Mouse (Mus musculus) urinary bladder, postnatal 14 days (tissue): Measurements from ENCODE around the gene Rapgef5.
A peak's percentile ranks its signal among the peaks of the same experiment; 100 is the strongest.

Source experiments
- DNase-seq: peaks from one replicate; pipeline ENCODE4 v3.0.0; 2021; ENCODE audit warnings: low spot score

Rapgef5 gene

DNA sequence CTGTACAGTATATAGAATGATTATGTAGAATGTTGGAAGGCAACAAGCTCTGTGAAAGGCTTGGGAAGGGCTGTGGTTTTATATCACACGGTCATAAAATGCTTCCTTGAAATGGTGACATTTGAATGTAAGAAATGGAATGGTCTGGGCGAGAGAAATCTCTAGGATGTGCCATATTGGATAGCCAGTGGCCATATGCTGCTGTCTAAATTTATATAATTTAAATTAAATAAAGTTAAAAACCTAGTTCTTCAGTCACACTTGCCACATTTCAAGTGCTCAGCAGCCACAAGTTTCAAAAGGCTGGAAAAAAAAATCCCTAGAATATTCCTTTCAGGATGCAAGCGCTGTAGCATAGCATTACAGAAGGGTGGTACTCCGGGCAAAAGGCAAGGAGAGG lies 14.8 kb downstream of the Rapgef5 start:
- DNase-seq = no peak

DNA sequence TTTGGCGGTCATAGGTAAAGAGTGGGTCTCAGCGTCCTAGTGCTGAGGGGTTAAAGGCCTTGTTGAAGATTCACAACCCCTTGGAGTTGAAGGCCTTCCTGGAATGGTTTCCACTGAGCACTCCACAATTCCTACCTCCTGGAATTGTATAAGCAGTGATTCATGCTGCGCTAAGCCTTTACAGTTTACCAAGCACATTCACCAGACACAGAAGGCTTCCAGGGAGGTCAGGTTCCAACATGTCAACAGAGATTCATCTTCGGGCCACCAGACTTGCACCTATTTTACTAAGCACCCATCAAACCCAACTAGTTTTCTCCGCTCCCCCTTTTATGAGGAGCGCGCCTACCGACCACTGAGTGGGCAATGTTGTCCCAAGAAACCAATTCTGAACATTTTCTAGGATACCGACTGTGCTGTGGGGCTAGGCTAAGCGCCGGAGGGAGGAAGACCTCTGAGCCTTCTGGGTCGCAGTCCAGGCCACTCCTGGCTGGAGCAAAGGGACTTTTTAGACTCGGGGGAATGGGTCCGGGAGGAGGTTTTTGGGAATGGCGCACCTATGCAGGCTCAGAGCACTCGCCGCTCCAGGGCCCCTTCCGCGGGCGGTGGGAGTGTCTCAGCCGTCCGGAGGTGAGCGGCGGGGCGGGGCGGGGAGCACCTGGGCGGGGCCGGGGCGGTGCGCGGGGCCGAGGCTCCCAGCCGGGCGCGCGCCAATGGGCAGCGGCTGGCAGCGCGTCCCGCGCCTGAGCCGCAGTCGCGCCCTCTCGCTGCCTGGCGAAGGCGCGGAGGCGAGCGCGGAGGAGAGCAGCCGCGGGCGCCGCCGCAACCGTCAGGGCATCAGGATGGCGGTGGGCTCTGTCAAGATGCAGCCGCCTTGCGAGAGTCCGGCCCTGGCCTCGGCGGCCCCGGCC lies 17.2 kb downstream of the Rapgef5 start:
- peak; percentile 73 for DNase-seq

DNA sequence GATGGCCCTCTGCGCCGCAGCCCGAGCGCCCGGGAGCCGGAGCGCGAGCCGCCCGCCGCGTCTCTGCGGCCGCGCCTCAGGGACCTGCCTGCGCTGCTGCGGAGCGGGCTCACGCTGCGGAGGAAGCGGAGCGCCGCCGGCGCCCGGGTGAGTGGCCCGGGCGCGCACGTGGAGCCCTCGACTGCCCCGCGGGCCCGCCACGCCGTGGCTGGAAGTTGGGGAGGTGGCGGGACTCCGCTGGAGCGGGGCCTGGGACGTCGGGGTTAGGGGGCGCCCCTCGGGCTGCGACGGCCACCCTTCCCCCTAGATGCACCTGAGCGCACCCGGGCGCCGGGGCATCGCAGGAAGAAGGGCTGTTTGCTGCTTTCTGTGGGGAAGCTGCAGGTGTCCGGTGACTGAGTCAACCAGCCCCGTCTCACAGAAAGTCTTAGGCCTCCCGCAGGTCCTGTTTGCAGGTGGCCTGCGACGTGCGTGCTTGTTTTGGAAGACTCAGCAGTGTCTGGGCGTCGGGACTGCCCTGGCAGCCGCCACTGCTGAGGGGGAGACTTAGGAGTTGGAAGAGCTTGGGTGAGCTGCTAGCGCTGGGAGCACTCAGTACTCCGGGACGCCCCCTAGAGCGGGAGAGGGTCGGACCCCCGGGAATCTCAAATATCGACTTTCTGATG lies 17.9 kb downstream of the Rapgef5 start:
- peak; percentile 35 for DNase-seq

DNA sequence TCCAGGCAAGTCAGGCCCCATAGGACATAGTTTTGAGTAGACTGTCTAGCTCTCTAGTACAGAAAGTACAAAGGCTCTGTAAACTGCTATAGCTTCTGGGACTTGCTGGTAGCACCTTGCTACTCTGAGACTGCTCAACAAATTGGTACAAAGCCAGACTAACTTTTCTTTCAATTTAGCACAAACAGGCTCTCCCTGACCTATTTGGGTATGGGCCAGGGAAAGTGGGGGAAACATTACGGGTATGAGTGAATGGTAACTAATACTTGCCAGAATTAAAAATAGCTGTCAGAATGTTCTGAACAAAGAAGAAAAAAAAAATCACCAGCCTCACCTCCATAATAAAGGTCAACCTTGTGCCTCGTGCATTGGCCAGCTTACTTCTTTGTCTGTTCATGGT lies 24.1 kb downstream of the Rapgef5 start:
- no peak for DNase-seq

DNA sequence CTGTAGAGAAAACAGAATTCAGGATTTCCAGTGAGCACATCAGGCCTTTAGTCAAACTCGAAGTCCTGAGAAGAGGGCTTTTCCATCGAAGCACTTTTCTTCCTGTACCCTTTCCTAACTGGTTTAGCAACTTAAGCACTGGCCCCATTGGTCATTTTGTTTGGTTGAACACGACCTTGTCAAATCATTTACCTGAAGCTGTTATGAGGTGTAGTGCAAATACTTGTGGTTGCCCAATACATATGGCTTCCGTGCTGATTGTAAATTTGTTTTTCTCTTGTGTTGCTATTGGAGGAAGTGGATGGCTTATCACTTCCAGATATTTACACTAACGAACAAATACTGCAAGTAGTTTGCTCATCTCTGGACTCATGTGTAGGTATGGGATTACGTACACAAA lies 29.0 kb downstream of the Rapgef5 start:
- DNase-seq = no peak

DNA sequence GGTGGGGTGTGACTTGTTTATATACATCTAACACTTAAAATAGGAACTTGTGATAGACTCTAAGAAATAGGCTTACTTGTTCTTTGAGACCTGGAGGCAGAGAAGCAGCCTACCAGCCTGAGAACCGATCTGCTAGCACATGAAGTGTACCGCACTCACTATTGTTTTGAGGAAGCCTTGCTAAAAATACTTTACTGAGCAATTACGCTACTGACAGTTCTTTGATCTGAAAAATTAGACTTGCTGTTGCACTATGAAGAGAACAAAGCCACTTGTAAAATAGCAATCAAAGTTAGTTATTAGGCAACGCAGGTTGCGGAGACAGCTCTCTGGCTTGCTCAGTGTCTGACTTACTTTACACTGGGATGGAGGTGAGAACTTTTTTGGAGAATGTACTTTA lies 37.1 kb downstream of the Rapgef5 start:
- no peak for DNase-seq

DNA sequence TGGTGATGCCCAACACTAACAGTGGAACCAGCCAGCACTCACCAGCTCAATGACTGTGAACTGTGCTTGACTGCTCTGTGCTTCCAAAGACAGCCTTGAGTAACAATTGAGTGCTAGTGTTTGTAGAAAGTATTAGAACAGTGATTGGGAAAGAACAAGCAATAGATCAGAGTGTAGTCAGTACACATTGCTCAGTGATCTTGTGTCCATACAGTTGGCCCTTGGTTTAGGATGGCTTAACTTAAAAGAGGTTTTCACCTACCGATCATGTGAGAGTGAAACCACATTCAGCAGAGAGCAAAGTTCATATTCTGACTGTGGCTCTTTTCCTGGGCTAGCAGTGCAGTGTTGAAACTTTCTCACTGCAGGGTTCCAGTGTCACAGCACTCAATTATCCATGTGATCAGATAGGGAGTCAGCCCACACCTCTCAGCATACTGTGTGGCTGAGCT lies 38.4 kb downstream of the Rapgef5 start:
- DNase-seq = no peak

DNA sequence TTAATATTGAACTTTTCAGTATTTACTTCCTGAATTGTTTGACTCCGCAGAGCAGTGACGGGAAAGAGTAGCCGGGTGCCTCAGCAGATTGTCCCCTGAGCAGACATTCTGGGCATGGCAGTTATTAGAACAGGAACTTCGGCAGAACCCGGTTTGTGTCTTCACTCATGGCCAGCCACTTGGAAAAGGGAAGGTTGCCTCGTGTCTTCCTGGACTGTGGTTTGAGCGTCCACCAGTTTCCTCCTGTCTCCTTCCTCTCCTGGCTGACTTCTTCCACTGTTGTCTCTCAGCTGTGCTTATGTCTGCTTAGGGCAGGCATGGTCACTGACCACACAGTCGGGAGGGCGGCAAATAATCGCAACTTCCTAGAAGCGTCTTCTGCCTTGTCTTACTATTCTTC lies 44.2 kb downstream of the Rapgef5 start:
- no peak for DNase-seq

DNA sequence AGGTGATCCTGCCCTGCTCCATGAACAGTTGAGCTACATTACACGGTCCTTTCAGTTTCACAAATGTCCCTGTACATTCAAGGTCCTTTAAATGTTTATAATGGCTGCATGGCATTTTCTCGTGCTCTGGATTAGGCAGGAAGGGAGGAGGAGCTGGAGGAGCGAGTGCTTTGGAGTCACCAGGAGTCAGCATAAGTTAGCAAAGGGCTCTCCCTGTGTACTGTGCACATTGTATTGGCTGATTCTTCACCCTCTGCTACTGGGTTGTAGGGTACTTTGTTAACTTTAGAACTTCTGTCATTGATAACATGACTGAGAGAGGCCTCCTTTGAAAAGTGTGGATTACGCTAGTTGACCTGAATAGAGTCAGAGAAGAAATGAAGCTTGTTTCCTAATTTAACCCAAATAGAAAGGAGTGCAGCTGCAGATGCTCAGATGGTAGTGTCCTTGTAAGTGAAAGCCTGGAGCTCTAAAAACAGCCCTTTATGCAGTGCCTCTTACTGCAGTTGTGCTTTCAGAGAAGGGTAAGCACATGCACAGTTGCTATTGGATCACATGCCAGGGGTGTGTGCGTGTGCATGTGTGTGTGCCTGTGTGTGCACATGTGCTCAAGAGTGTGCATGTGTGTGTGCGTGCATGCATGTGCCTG lies 45.3 kb downstream of the Rapgef5 start:
- DNase-seq = no peak

DNA sequence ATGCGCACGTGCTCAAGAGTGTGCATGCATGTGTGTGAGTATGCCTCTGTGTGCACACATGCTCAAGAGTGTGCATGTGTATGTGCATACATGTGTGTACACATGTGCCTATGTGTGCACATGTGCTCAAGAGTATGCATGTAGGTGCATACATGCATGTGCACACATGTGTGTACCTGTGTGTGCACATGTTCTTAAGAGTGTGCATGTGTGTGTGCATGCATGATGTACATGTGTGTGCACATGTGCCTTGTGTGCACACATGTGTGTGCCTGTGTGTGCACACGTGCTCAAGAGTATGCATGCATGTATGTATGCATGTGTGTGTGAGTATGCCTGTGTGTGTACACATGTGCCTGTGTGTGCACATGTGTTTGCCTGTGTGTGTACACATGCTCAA lies 45.8 kb downstream of the Rapgef5 start:
- DNase-seq = no peak

DNA sequence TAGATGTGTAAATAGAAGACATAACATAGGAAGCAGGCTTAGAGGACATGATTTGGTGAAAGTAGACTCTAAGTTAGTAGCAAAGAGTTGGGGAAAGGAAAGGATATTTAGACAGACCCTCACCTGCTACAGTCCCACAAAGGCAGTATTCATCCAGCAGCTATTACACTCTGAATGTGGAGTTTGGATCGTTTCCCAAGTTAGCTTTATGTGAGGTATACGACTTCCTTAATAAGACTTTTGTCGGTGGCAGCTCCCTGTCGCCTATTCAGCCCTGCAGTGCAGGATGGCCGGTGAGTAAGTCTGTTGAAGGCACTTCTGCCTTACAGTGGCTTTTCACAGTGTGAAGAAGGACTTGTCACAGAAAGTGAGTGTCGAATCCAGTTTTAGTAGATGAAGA lies 47.6 kb downstream of the Rapgef5 start:
- no peak for DNase-seq

DNA sequence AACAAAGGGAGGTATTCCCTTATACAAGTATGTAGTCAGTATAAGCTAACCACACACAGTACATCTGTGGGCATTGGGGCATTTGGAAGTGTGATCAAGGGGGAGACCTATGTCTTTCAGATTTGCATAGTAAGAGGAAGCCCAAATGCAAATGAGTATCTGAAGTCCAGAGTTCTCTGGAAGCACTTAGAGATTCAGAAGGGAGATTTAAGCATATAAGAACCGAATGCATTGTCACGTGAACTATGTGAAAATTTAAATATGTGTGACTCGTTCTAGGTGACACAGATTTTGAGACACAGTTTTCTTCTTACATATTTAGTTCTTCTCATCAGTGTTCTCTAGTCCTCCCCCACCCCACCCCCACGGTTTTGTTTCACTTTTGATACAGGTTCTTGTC lies 50.0 kb downstream of the Rapgef5 start:
- DNase-seq = no peak

DNA sequence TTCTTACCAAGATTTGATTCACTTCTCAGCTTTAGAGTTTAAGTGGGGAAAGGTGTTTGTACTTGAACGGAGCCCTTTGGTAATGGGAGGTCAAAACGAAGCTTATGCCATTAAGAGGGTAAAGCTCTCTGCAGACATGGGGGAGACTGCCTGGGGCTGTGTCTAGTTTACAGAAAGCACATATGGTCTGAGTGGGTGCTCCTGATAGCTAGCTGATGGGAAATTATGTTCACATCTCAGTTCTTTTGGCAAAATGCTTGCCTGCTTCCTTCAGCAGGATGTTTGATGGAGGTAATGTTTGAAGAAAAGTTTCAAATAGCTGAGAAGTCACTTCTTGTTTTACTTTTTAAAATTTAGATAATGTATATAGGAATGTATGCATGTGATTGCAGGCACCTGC lies 53.4 kb downstream of the Rapgef5 start:
- DNase-seq = no peak

DNA sequence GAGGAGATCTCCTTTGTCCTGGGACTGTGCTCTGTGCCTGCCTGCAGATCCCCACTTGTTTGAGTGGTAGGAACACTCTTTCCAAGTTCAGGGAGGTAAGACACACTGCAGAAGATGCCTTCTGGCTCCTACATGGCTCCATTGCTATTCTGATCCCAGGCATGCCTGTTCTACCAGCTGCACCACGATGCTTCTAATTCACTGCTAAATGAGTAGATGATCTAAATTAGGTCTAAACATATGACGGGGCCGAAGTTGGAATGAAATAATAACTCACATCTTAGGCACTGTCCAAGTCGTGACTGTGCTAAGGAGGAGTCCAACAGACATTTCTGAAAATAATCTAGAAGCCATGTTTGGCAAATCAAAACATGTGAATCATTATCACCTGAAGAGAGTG lies 68.0 kb downstream of the Rapgef5 start:
- DNase-seq = no peak

DNA sequence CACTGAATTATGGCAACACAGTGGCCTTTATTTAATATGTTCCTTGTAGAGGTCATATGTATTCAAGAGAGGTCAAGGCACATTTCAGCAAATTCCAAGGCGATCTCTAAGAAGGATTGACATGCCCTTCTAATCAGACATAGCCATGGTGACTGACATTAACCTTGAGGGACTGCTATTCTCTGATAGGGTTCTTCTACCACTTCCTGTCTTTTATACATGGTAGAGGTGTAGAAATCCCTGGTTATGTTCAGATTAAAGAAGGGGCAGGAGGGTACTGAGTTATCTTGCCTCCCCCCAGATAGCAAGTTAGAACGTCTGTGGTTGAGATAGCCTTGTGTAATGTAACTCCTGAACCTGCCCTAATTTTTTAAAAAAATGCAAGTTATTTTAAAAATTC lies 69.1 kb downstream of the Rapgef5 start:
- no peak for DNase-seq

DNA sequence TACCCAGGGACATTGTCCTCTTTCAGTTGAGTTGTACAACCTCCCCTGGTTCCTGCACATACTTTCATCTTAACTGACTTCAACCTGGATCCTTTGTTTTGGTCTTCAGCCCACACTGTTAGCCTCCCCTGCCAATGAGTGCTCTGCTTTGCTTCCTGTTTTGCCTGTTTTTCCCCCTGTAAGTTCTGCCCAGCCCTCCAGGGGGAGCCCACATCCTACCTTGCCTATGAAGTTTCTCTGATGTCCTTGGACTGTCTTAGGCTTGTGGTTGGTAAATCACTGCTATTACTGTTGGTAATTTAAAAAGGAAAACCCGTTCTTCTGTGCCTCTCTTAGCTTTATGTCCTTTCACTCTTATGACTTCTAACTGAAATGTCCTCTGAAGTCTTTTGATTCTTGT lies 69.8 kb downstream of the Rapgef5 start:
- peak; percentile 74 for DNase-seq

DNA sequence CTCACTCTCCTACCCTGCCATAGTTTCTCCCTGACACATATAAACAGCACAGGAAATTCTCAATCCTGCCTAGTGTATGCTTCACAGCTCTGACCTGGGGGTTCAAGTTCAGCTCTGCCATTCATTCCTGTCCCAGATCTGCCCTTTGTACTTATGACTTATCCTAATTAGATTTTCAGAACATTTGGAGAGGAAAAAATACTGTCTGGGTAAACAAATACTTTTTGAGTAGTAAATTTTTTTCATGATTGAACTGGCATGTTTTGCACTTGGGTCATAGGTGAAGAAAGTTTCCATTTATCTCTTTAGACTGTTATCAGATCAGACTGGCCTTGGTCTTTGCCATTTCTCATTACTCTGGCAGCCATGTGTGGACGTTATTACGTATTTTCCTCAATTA lies 72.9 kb downstream of the Rapgef5 start:
- DNase-seq = no peak

DNA sequence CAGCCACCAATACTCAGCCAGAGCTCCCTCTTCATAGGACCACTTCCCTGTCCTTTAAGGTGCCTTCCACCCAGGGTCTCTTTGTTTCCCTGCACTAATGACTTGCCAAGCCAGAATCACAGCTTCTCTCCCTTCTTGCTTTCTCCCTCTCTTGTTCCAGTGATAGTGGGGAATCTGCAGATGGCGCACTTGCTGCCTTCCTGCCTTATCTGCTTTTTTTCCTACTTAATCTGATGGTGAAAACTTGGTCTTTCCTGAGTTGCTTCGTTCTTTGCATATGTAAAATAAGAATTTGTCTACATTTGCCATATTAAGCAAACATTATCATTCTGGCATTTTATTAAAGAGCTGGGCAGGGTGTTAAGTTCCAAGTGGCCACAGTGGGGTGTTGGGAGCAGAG lies 75.7 kb downstream of the Rapgef5 start:
- DNase-seq = no peak

DNA sequence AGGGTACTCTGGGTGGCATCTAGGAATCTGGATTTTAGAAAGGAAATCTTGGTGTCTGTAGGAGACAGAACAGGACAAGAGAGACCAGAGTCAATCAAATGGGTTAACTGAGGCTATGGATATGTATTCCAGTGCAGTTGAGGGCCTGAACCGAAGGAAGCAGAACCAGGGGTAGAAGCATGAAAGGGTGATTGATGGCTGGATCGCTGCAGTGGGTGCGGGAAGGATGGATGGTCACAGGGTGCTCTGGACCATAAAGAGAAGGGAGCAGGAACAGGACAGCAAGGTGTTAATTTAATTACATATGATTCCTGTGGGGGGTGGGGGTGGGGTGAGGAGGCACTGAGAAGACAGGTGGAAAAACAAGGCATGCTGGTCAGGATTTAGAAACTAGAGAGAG lies 76.3 kb downstream of the Rapgef5 start:
- no peak for DNase-seq

DNA sequence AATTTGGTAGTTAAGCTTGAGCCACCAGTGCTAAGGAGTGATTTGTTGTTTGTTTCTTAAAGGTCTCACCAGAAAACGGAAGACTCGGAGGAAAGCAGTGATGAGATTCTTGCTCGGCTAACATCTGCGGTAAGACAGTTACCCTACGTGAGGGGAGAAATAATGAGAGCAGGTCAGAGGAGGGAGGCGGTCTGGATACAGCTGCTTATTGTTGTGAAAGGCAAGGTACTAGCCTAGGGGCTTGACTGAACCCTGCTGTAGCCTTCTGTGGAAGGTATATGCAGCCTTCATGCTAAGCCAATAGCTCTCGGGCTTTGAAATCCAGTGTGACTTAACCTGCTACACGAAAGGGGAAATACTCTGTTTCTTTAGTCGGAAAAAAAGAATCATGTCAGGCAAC lies 78.9 kb downstream of the Rapgef5 start:
- no peak for DNase-seq

DNA sequence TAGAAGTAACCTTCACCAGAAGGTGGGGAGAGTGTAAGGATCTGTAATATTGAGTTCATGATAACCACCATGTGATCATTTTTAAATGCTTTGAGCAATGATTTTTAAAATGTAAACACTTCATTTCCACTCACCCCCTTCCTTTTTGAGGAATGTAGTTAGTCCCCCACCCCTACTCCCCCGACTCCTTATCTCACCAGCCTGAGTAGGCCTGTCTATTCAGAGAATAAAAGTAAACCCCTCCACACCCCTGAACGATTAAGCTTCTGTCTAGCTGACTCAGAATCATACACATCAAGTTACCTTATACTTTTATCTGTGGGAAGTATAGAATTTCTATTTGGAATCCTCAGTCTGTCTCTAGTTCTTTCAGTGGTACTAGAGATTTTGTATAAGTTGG lies 81.9 kb downstream of the Rapgef5 start:
- DNase-seq = no peak

DNA sequence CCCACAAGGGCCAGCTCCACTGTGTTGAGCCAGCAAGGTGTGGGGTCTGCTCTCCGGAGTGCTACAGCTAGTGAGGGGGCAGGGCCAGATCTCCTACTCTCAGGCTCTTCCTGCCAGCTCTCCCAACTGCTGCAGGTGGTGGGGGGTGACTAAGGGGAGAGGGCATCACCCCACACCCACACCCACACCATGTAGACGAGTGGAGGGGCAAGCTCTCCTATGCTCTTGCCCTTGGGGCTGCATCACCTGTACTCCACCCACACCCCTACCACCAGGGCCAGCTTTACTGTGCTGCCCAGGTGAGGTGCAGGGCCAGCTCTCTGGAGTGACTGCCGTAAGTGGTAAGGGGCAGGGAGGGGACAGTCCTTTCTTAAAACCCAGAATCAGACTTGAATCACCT lies 89.7 kb downstream of the Rapgef5 start:
- DNase-seq = no peak

DNA sequence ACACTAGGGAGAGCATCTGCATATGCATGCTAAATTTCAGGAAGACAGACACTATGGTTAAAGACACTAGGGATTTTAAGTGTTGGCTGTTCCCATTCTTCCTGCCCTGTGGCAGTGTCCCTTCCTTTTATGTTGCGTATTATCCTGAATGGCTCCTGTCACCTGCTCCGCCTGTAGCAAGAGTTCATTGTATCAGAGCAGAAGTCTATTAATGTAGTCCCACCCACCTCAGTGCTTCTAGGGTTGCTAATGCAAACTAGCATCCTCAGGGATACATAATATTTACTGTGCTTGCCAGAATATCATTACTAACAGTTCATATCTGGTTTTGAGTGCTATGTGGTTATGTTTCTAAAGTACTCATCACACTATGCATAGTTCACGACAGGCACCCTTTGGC lies 96.4 kb downstream of the Rapgef5 start:
- DNase-seq = no peak
